Mouse (Mus musculus): ENCODE data around the gene Rtf1.

The Rtf1 gene

DNA sequence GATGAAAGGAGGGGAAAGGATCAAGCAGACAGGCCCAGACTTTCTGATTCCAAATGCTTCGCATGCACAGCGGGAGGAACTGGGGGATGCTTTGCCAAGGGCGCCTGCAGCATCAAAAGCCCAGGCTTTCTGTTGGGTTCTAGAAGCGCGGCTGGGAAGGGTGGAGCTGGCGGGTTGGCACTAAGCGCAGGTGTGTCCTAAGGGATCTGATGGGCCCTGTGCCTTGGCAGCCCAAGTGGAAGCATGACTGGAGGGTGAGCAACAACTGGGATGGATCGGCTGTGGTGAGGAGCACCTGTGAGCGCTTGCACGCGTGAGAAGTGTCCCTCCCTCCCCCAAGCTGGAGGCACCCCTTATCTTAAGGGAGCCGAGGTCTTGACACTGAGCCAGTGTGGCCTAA lies 62.3 kb downstream of the Rtf1 start:
- no peak for DNase-seq

GRCm38 (mm10) chr2:119740567-119740966 lies 65.7 kb downstream of the Rtf1 start:
- DNase-seq, result no peak

DNA sequence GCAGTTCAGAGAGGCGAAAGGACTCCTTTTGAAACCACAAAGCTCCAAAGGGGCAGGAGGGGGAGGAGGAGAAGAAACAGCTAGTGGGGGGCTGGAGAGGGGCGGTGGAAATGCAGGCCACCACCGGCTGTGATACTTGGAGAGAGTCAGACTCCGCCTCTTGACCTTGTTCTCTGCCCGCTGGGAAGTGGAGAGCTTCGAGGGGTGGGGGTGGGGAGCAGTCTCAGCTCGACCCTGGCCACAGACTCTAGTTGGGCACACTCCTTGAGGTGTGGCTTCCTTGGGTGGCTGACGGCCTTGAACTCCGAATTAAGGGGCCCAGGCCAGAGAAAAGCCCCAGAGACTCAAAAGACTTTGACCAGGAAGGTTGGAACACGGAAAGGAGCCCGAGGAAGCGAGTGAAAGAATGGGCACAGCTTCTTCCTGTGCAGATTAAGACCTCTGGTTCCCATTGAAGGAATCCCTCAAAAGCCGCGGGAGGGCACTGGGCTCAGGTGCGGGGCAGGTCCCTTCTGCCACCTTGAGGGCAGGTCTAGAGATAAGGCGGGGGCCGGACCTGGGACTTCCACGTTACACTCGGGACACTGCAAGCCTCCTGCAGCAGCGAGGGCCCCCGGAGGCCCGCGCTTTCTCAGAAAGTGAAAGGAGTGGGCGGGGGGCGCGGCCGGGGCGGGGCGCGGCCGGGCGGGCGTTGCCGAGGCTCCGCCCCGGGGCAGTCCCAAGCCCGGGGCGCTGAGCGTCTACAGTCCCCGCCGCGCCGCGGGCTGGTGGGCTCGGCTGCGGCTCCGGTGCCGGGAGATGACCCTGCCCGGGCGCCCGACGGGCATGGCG lies 66.9 kb downstream of the Rtf1 start, which contains the start of gene Itpka:
Gene Itpka, plus strand, starts transcription at position 757 of the 831 bp plus-strand sequence.
- no peak for DNase-seq

DNA sequence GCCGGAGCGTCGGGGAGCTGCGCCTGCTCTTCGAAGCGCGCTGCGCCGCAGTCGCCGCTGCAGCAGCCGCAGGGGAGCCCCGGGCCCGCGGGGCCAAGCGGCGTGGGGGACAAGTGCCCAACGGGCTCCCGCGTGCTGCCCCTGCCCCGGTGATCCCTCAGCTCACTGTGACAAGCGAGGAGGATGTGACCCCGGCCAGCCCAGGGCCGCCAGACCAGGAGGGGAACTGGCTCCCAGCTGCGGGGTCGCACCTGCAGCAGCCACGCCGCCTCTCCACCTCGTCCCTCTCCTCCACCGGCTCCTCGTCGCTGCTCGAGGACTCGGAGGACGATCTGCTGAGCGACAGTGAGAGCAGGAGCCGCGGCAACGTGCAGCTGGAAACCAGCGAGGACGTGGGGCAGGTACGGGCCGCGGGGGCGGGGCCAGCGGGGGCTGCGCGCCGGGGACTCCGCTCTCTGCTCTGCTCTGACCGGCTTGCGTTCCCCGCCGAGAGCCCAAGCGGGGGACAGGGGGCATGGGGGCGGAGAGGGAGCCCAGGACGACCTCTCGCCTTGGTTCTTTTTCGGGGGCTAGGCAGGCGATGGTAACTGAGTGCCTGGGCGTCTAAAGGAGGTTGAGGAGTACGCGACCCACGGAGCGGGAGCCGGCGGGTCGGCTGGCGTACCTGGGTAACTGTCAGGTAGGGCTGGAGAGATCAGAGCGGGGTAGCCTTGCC lies 67.8 kb downstream of the Rtf1 start:
- no peak for DNase-seq

GRCm38 (mm10) chr2:119743176-119743807 lies 68.4 kb downstream of the Rtf1 start:
- no peak for DNase-seq

- DNase-seq, result no peak
Observed at GRCm38 (mm10) chr2:119743808-119744162, 68.9 kb downstream of the Rtf1 start.

DNA sequence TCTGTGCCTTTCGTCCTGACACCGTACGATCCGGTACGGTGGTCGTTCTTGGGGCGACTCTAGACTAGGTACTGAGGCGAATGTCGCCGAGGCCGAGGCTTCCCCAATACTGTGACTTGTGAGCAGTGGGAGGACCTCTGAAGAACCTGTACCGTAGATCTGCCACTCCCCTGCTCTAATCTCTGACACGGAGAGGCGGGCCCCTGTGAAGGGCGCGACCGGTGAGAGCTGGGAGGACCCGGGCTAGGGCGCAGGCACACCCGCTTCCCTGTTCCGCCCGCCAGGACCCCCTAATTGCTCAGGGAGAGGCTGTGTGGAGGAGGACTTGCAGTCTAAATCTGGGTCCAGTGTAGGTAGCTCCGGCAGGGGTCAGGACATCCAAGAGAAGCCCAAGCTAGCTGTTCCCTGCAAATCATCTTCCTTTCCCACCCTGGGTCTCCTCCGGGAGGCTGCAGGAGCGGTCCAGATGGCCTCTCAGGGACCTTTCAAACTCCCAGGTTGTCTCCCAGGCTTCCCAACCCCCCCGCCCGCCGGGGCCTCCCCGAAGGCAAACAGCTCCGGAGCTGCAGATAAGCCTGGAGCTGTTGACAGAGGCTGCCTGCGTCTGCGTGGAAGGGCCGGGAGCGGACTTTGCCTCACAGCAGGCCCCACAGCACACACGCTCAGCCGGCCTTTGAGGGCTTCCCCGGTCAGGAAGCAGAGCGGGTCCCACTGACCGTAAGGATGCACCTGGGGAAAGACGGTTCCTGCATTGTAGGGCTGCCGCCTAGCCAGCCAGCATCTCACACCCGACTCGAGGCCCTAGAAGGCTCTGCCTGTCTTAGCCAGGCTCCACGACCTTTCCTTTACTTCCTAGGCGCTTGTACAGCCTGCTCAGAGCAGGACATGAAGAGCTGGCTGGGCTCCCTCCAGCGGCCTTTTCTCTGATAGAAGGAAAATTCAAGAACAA lies 69.6 kb downstream of the Rtf1 start:
- DNase-seq, result no peak

- DNase-seq, result no peak
Observed at GRCm38 (mm10) chr2:119745281-119745680, 70.4 kb downstream of the Rtf1 start.

GRCm38 (mm10) chr2:119747554-119747953 lies 72.7 kb downstream of the Rtf1 start:
- DNase-seq, result no peak

GRCm38 (mm10) chr2:119749260-119749659 lies 74.4 kb downstream of the Rtf1 start:
- no peak for DNase-seq

- DNase-seq, result peak; percentile 35
Observed at GRCm38 (mm10) chr2:119757601-119758100, 82.8 kb downstream of the Rtf1 start.

GRCm38 (mm10) chr2:119758101-119758843 lies 83.4 kb downstream of the Rtf1 start:
- DNase-seq, result peak; percentile 35

GRCm38 (mm10) chr2:119758844-119759835 lies 84.3 kb downstream of the Rtf1 start:
- DNase-seq, result no peak

DNA sequence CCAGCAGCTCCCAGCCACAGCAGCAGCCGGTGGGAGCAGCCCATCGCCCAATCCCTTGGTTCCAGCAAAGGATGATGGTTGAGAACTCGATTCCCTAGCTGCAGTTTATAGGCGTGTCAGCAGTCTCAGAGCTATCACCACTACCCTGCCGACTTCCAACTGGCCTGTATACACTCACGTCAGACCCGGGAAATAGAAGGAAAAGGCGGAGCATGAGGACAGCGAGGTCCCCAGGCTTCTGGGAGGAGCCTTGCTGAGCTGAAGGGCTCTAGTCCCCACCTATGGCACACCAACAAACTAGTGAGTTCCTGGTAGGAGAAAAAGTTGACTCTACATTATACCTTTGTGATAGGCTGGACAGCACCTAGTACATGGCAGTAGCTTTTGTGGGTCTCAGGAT lies 85.4 kb downstream of the Rtf1 start, which contains the start of gene Ltk:
Gene Ltk, minus strand, starts transcription at position 181 of the 400 bp plus-strand sequence.
- no peak for DNase-seq

GRCm38 (mm10) chr2:119762276-119762675 lies 87.4 kb downstream of the Rtf1 start:
- no peak for DNase-seq

DNA sequence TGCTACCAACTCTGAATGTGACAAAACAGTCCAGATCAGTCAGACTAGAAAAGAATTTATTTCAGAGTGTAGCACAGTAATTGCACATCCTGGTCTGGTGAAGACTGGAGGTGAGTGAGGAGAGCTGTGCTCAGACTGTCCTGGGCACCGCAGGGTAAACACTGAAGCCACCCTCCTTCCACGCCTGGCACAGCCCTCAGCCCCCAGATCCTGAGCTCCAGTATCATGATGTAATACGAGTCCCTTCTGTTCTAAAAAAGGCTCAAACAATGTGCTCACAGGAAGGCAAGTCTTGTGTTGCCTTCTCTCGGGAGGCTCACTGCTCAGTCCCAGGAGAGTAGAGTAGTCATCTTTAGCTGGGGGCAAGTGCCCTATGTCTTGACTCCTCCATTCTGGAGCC lies 89.1 kb downstream of the Rtf1 start:
- no peak for DNase-seq

DNA sequence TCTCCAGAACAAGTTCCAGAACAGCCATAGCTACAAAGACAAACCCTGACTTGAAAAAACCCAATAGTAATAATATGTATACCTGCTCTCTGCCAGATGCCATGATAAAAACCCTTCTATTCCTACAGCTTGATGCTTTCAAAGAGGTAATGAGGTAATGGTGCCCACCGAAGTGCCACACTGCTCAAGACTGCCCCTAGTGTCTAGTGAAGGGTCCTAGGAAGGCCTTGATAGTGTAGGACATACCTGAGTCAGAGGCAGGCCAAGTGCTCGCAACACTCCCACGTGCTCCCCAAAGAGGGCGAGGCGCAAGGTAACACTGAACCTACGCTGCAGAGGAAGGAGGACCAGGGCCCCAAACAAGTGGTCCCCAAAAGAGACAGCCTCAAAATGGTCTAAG lies 92.4 kb downstream of the Rtf1 start:
- no peak for DNase-seq

Data from cerebellum, adult 11-12 months (tissue).